Mouse (Mus musculus) liver (tissue): Measurements from ENCODE around the gene Krtap5-4.
"Not testable (repeated sequence)": the region's sequence is repeated elsewhere in the genome, so short reads cannot be mapped to it uniquely, and the experiment has no call there.

Experiments
- DNase-seq: peaks from one replicate; pipeline ENCODE4 v3.0.0-alpha.2; 2020; ENCODE audit warnings: mixed read lengths

The Krtap5-4 gene

GRCm38 (mm10) chr7:142303249-142303648 lies at the start of gene Krtap5-4:
TSS of gene Krtap5-4 (plus strand) at chr7:142303549.
- DNase-seq: no peak

GRCm38 (mm10) chr7:142255517-142255916 lies 47.8 kb upstream of the Krtap5-4 start:
- DNase-seq: no peak

- DNase-seq: not testable (repeated sequence)
These were observed 45.1 kb upstream of the Krtap5-4 start, which contains the start of gene Gm2431 for GRCm38 (mm10) chr7:142258254-142258653. TSS of gene Gm2431 (minus strand) at chr7:142258354.

- not testable (repeated sequence) for DNase-seq
These were observed 29.1 kb upstream of the Krtap5-4 start, which contains the start of gene Gm4559 for GRCm38 (mm10) chr7:142274263-142274662. TSS of gene Gm4559 (minus strand) at chr7:142274363.

- peak; percentile 51 for DNase-seq
These were observed 25.2 kb upstream of the Krtap5-4 start for GRCm38 (mm10) chr7:142278183-142278582.

GRCm38 (mm10) chr7:142279291-142279690 lies 24.1 kb upstream of the Krtap5-4 start:
- DNase-seq: not testable (repeated sequence)

GRCm38 (mm10) chr7:142282847-142283246 lies 20.5 kb upstream of the Krtap5-4 start:
- DNase-seq: not testable (repeated sequence)

GRCm38 (mm10) chr7:142284023-142284591 lies 19.2 kb upstream of the Krtap5-4 start:
- peak; percentile 46 for DNase-seq

- peak; percentile 87 for DNase-seq
These were observed 18.7 kb upstream of the Krtap5-4 start for GRCm38 (mm10) chr7:142284615-142285080.

- peak; percentile 5 for DNase-seq
These were observed 18.1 kb upstream of the Krtap5-4 start for GRCm38 (mm10) chr7:142285130-142285835.

- DNase-seq: peak; percentile 5
These were observed 17.3 kb upstream of the Krtap5-4 start for GRCm38 (mm10) chr7:142285910-142286612.

GRCm38 (mm10) chr7:142293851-142294250 lies 9.5 kb upstream of the Krtap5-4 start:
- peak; percentile 42 for DNase-seq

GRCm38 (mm10) chr7:142295418-142295817 lies 7.9 kb upstream of the Krtap5-4 start:
- DNase-seq: no peak

GRCm38 (mm10) chr7:142296108-142296507 lies 7.2 kb upstream of the Krtap5-4 start:
- not testable (repeated sequence) for DNase-seq

GRCm38 (mm10) chr7:142297018-142297417 lies 6.3 kb upstream of the Krtap5-4 start, which contains the start of gene Krtap5-1:
TSS of gene Krtap5-1 (minus strand) at chr7:142297118.
- DNase-seq: not testable (repeated sequence)

- DNase-seq: not testable (repeated sequence)
These were observed 580 bp downstream of the Krtap5-4 start for GRCm38 (mm10) chr7:142303929-142304328.

- DNase-seq: no peak
These were observed 11.4 kb downstream of the Krtap5-4 start for GRCm38 (mm10) chr7:142314600-142315285.

- DNase-seq: peak; percentile 40
These were observed 13.2 kb downstream of the Krtap5-4 start for GRCm38 (mm10) chr7:142316558-142316957.

- DNase-seq: no peak
These were observed 13.9 kb downstream of the Krtap5-4 start for GRCm38 (mm10) chr7:142317216-142317615.

- no peak for DNase-seq
These were observed 15.8 kb downstream of the Krtap5-4 start for GRCm38 (mm10) chr7:142319124-142319523.

GRCm38 (mm10) chr7:142320906-142321305 lies 17.6 kb downstream of the Krtap5-4 start:
- DNase-seq: no peak

GRCm38 (mm10) chr7:142321637-142322306 lies 18.4 kb downstream of the Krtap5-4 start:
- not testable (repeated sequence) for DNase-seq
